Mouse (Mus musculus) embryonic facial prominence, embryonic 12.5 days (tissue): ENCODE results near the gene Mdh2. TPM values are rescaled to one million over a fixed set of nuclear protein-coding genes. Genes with fewer than 3 reads are reported as not detected.

Source experiments
- ATAC-seq: fragments of 200-750 bp; cut with Nextera tagmentation; 2 replicates; pipeline ENCODE4 v1.8.0; 2017; ENCODE audit not compliant: insufficient number of reproducible peaks, insufficient read depth, low FRiP score, low TSS enrichment
- H3K27ac ChIP-seq: fragments of 300-500 bp; sonication (generic); 2 replicates; pipeline ENCODE4 v1.5.1; 2016; ENCODE audit warnings: mild to moderate bottlenecking
- H3K27me3 ChIP-seq: fragments of 300-500 bp; sonication (generic); 2 replicates; pipeline ENCODE4 v1.6.1; 2016; ENCODE audit warnings: mild to moderate bottlenecking, moderate library complexity
- H3K36me3 ChIP-seq: fragments of 300-500 bp; sonication (generic); 2 replicates; pipeline ENCODE4 v1.6.1; 2016; ENCODE audit warnings: mild to moderate bottlenecking
- H3K4me1 ChIP-seq: fragments of 300-500 bp; sonication (generic); 2 replicates; pipeline ENCODE4 v1.6.1; 2016
- H3K4me2 ChIP-seq: fragments of 300-500 bp; sonication (generic); replicated peaks from 2 replicates; pipeline ENCODE4 v1.6.1; 2016; ENCODE audit warnings: mild to moderate bottlenecking, moderate library complexity
- H3K4me3 ChIP-seq: fragments of 300-500 bp; sonication (generic); 2 replicates; pipeline ENCODE4 v1.5.1; 2016; ENCODE audit warnings: mild to moderate bottlenecking
- H3K9ac ChIP-seq: fragments of 300-500 bp; sonication (generic); 2 replicates; pipeline ENCODE4 v1.6.1; 2016; ENCODE audit warnings: mild to moderate bottlenecking, moderate library complexity
- H3K9me3 ChIP-seq: fragments of 300-500 bp; sonication (generic); 2 replicates; pipeline ENCODE4 v1.6.1; 2016; ENCODE audit warnings: mild to moderate bottlenecking, moderate library complexity
- WGBS: fragments of 180-500 bp; shearing (Covaris S2); methylation state at CpG from one replicate; pipeline ENCODE4 v1.1.7; 2016; 5-methylcytosine and 5-hydroxymethylcytosine counted together
- polyA plus RNA-seq: library from polyadenylated mRNA; unstranded; fragments of >200 nt; fragmentation: Nextera tagmentation; extraction: Ambion mirVana; gene quantifications from 2 replicates; pipeline ENCODE4 v1.2.1, GENCODE M21; 2016

Mdh2 gene
- polyA plus RNA-seq: 487 and 498 TPM in 2 replicates

DNA sequence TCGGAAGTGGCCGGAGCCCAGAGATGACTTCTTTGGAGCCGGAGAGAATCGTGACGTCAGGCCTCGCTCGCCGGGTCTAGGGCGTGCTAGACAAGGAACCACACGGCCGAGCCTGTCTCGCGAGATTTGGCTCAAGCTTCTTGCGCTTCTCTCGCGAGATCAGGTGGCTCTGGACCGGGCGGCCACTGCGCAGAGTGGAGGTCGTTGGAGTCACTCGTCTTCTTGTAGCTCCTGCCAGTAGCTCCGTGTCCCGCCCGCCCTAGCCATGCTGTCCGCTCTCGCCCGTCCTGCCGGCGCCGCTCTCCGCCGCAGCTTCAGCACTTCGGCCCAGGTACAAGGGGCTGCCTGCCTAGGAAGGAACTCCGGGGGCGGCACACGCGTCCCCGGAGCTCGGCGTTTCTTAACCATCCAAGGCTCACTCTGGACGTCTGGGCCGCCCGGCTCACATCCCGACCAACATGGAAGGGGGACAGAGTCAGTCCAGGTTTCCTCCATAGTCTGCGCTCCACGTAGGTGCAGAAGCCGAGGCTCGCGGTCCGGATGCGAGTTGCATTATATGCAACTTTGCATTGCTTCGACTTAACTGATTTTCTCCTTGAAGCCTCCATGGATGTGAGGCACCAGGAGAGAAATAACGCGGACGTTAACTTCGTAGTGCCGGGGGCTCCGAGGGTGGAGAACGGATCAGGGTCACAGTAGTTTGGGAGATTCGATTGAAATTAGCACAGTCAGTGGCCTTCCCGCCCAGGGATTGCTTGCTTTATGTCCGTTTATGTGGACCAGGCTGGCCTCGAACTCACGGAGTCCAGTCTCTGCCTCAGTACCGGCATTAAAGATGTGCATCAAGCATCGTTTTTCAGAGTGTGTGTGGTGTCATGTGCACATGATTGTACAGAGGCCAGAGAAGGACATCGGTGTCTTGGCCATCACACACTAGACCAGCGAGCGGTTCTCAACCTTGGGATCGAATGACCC lies at the start of gene Mdh2:
TSS of gene Mdh2 (plus strand) at position 10 of the 975 bp plus-strand sequence.
- Histone ChIP-seq H3K4me1 (peaks cover 19% of the 10 kb centered on the region), H3K9me3 (no peaks in the 10 kb centered on the region), H3K27ac (peak within 1 kb of the TSS; percentile 94), H3K27me3 (no peaks in the 10 kb centered on the region), H3K4me2 (peak within 1 kb of the TSS; percentile 85), H3K4me3 (peak within 1 kb of the TSS; percentile 86), H3K36me3 (peaks cover 24% of the 10 kb centered on the region), H3K9ac (peak within 1 kb of the TSS; percentile 94)
- peak; percentile 96 for ATAC-seq
- 1% methylated on average over 70 of the region's 70 CpGs for WGBS

DNA sequence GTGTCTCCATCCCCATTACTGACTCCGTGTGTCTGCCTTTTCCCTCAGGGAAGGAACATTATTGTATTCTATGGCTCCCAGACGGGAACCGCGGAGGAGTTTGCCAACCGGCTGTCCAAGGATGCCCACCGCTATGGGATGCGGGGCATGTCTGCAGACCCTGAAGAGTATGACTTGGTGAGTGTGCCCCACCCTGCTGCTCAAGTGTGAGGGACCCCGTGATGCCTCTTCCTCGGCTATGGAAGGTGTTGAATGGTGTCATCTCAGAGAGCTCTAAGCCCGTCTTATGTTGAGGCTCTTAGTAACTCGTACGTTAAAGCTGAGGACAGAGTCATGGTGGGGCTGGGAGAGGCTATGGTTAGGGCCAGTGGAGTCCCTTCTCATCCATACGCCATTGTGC lies 48.9 kb upstream of the Mdh2 start:
- no peak for ATAC-seq
- peaks cover 32% of the 10 kb centered on the region for H3K4me1 ChIP-seq
- no peak overlapping the region for H3K4me2 ChIP-seq
- peaks cover 61% of the 10 kb centered on the region for H3K36me3 ChIP-seq
- no peaks in the 10 kb centered on the region for H3K27me3 ChIP-seq
- no peak overlapping the region for H3K27ac ChIP-seq
- no peak overlapping the region for H3K9ac ChIP-seq
- 92% methylated on average over 13 of the region's 13 CpGs for WGBS
- no peak overlapping the region for H3K4me3 ChIP-seq
- no peaks in the 10 kb centered on the region for H3K9me3 ChIP-seq

DNA sequence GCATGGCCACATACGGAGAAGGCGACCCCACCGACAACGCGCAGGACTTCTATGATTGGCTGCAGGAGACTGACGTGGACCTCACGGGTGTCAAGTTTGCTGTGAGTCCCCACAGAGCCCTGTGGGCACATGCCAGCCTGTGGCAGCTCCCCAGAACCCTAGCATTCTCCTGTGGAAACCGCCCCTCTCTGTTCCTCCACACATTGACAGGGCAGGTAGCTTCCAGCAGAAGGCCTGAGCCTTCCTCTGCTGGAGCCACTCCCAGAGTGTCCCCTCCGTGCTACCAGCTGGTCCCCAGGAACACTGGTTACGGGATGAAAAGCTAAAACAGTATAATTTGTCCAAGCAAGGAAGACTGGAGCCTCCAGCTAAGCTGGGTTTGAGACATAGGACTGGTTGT lies 48.0 kb upstream of the Mdh2 start:
- Histone ChIP-seq H3K4me1 (peaks cover 22% of the 10 kb centered on the region), H3K27me3 (no peaks in the 10 kb centered on the region), H3K27ac (no peak overlapping the region), H3K36me3 (peaks cover 70% of the 10 kb centered on the region), H3K9me3 (no peaks in the 10 kb centered on the region), H3K4me3 (no peak overlapping the region), H3K4me2 (no peak overlapping the region), H3K9ac (no peak overlapping the region)
- no peak for ATAC-seq
- WGBS: 93% methylated on average over 10 of the region's 10 CpGs

DNA sequence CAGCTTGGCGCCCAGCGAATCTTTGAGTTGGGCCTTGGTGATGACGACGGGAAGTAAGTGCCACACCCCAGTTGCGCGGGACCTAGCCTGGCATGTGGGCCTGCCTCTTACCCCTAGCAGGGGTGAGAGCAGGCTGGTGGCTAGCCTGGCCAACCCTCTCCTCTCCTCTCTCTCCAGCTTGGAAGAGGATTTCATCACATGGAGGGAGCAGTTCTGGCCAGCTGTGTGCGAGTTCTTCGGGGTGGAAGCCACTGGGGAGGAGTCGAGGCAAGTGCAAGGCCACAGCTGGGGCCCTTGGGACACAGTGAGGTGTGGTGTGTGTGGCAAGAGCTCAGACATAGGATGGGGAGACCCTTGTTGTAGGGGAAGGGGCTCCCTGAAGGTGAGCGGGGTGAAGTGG lies 47.4 kb upstream of the Mdh2 start:
- H3K27me3 ChIP-seq: no peaks in the 10 kb centered on the region
- H3K9me3 ChIP-seq: no peaks in the 10 kb centered on the region
- H3K4me3 ChIP-seq: no peak overlapping the region
- no peak overlapping the region for H3K27ac ChIP-seq
- H3K4me1 ChIP-seq: peaks cover 16% of the 10 kb centered on the region
- 93% methylated on average over 10 of the region's 10 CpGs for WGBS
- H3K4me2 ChIP-seq: no peak overlapping the region
- no peak for ATAC-seq
- peaks cover 76% of the 10 kb centered on the region for H3K36me3 ChIP-seq
- no peak overlapping the region for H3K9ac ChIP-seq

DNA sequence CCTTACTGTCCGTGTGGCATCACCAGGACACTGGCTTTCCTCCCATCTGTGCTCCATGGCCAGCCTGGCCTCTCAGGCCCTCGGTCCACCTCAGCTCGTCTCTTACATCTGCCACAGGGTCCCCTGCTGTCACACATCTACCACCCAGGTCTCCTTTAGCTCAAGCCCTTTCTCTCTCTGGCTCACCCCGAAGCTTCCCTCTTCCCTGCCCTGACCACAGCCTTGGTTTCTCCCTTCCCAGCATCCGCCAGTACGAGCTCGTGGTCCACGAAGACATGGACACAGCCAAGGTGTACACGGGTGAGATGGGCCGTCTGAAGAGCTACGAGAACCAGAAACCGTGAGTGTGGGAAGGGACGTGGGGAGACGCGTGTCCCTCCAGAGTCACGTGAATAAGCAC lies 47.0 kb upstream of the Mdh2 start:
- Histone ChIP-seq H3K27ac (no peak overlapping the region), H3K9me3 (no peaks in the 10 kb centered on the region), H3K4me3 (no peak overlapping the region), H3K4me1 (peaks cover 12% of the 10 kb centered on the region), H3K4me2 (no peak overlapping the region), H3K9ac (no peak overlapping the region), H3K36me3 (peaks cover 80% of the 10 kb centered on the region), H3K27me3 (no peaks in the 10 kb centered on the region)
- WGBS: 93% methylated on average over 16 of the region's 16 CpGs
- no peak for ATAC-seq

DNA sequence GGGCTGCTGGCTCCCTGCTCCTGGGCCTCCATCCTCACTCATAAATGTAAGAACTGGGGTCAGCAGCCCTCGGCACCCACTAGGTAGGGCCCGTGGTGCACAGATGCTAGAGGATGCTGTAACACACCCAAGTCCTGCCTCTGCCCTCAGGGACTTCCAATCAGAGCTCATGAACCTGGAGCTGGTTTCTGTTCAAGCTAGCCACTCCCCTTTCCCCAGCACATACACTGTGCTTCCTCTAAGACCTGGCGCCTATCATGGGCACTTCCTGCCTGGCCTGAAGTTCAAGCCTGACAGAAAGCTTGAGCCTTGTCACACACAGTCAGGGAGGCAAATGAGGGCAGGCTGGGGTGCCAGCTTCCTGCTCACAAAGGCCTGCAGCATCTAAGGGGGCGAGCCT lies 45.2 kb upstream of the Mdh2 start:
- no peak overlapping the region for H3K27ac ChIP-seq
- no peaks in the 10 kb centered on the region for H3K4me1 ChIP-seq
- H3K9ac ChIP-seq: no peak overlapping the region
- WGBS: 89% methylated on average over 4 of the region's 4 CpGs
- no peak for ATAC-seq
- H3K27me3 ChIP-seq: no peaks in the 10 kb centered on the region
- peaks cover 90% of the 10 kb centered on the region for H3K36me3 ChIP-seq
- H3K4me3 ChIP-seq: no peak overlapping the region
- no peaks in the 10 kb centered on the region for H3K9me3 ChIP-seq
- no peak overlapping the region for H3K4me2 ChIP-seq

DNA sequence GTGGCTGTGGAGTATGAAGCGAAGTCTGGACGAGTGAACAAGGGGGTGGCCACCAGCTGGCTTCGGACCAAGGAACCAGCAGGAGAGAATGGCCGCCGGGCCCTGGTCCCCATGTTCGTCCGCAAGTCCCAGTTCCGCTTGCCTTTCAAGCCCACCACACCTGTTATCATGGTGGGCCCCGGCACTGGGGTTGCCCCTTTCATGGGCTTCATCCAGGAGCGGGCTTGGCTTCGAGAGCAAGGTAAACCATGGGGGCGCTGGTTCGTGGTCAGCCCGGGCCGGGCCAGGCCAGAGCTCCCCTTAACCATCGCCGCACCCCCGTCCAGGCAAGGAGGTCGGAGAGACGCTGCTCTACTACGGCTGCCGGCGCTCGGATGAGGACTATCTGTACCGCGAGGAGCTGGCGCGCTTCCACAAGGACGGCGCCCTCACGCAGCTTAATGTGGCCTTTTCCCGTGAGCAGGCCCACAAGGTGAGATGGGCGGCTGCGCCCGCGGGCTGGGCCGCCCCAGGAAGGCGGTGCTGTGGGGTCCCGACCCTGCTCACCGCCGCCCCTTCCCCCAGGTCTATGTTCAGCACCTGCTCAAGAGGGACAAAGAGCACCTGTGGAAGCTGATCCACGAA lies 44.1 kb upstream of the Mdh2 start:
- no peak overlapping the region for H3K9ac ChIP-seq
- H3K27me3 ChIP-seq: no peaks in the 10 kb centered on the region
- WGBS: 94% methylated on average over 42 of the region's 42 CpGs
- H3K36me3 ChIP-seq: peaks cover 84% of the 10 kb centered on the region
- H3K4me1 ChIP-seq: no peaks in the 10 kb centered on the region
- no peak overlapping the region for H3K4me3 ChIP-seq
- no peaks in the 10 kb centered on the region for H3K9me3 ChIP-seq
- H3K27ac ChIP-seq: no peak overlapping the region
- ATAC-seq: no peak
- no peak overlapping the region for H3K4me2 ChIP-seq

DNA sequence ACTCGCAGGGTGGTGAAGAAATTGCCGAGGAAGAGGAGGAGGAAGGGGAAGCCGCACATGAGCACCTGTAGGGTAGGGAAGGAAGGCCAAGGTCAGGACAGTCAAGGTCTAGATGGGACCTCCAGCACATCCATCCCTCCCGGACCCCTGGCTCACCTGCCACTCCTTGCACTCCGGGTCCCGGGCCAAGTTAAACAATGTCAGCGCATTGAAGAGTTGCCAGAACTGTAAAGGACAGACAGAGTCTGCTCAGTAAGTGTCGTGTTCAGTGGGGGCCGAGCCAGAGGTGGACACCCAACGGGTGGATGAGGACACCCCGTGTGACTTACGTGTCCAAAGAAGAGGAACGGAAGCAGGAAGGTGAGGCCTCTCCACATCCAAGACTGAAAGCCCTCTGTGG lies 42.5 kb upstream of the Mdh2 start:
- Histone ChIP-seq H3K36me3 (peaks cover 75% of the 10 kb centered on the region), H3K9me3 (no peaks in the 10 kb centered on the region), H3K4me1 (no peaks in the 10 kb centered on the region), H3K27ac (no peak overlapping the region), H3K9ac (no peak overlapping the region), H3K27me3 (no peaks in the 10 kb centered on the region), H3K4me2 (no peak overlapping the region), H3K4me3 (no peak overlapping the region)
- no peak for ATAC-seq
- 96% methylated on average over 13 of the region's 13 CpGs for WGBS

DNA sequence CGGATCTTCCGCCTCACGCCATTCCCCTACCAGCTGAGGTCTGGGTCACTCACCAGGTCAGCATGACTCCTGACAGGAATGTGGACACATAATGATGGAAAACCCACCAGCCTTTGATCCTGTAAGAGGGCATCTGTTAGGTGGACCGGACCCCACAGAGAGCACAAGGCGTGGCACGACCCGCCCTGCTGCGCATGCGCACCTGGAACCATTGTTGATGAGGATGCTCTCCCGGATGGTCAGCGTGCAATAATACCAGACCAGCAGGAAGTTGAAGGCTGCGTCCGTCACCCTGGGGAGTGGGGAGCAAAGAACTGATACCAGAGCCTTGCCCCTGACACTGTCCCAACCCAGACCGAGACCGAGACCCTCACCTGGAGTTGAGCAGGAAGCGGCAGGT lies 41.7 kb upstream of the Mdh2 start:
- Histone ChIP-seq H3K36me3 (peaks cover 75% of the 10 kb centered on the region), H3K9me3 (no peaks in the 10 kb centered on the region), H3K4me3 (no peak overlapping the region), H3K27me3 (no peaks in the 10 kb centered on the region), H3K9ac (no peak overlapping the region), H3K27ac (no peak overlapping the region), H3K4me1 (no peaks in the 10 kb centered on the region), H3K4me2 (no peak overlapping the region)
- no peak for ATAC-seq
- WGBS: 92% methylated on average over 16 of the region's 16 CpGs

DNA sequence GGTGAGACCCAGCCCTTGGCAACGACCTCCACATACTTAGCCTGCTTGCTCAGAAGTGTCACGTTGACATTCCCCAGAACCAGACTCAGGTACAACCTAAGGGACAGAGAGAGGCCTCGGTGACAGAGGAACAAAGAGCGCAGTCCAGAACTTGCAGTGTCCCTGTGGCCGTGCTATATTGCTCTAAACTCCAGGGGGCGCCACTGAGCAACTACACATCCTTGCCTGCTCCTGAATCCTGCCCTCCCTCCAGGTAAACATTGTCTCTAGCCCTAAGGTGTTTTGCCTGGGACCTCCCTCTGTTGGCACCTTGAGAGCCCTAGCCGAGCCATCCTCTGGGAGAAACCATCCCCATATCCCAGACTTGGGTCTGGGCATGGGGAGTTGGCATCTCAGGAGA lies 41.1 kb upstream of the Mdh2 start:
- WGBS: 82% methylated on average over 7 of the region's 7 CpGs
- no peaks in the 10 kb centered on the region for H3K27me3 ChIP-seq
- no peak overlapping the region for H3K27ac ChIP-seq
- H3K9me3 ChIP-seq: no peaks in the 10 kb centered on the region
- H3K4me1 ChIP-seq: no peaks in the 10 kb centered on the region
- peaks cover 72% of the 10 kb centered on the region for H3K36me3 ChIP-seq
- H3K9ac ChIP-seq: no peak overlapping the region
- no peak overlapping the region for H3K4me3 ChIP-seq
- no peak for ATAC-seq
- H3K4me2 ChIP-seq: no peak overlapping the region

DNA sequence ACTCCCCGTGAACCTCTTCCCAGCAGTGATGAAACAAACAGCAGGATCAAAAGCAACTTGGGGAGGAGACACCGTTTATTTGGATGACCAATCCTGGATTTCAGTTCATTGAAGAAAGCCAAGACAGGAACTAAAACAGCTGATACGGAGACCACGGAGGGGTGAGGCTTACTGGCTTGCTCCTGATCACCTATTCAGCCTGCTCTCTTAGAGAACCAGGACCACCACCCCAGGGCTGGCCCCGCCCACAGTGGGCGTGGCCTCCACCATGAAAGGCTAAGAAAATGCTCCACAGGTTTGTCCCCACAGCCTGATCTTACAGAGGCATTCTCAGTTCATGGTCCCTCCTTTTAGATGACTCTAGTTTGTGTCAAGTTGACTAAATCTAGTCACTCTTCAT lies 40.0 kb upstream of the Mdh2 start:
- Histone ChIP-seq H3K9me3 (no peaks in the 10 kb centered on the region), H3K27me3 (no peaks in the 10 kb centered on the region), H3K9ac (no peak overlapping the region), H3K4me3 (no peak overlapping the region), H3K4me2 (no peak overlapping the region), H3K36me3 (peaks cover 61% of the 10 kb centered on the region), H3K4me1 (peaks cover 10% of the 10 kb centered on the region; the same call in 1 of the 2 replicates), H3K27ac (no peak overlapping the region)
- no peak for ATAC-seq
- WGBS: 32% methylated on average over 6 of the region's 6 CpGs

DNA sequence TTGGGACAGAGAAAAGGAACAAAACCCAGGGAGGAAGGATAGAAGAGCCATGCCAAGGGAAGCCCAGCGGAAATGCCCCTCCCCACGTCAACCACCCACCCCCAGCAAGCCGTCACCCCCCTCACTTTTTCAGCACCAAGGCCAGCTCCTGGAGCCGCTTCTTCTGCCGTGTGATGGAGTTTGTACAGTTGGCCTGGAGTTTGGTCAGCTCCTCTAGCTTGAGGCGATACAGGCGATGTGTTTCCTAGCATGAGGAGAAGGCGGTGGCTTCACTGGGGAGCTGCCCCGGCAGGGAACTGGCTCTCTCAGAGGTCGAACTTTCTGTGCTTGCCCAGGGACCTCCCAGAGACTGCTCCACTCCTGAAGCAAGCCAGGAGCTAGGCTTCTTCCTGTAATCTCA lies 36.1 kb upstream of the Mdh2 start:
- WGBS: 53% methylated on average over 10 of the region's 10 CpGs
- no peak overlapping the region for H3K4me3 ChIP-seq
- H3K4me1 ChIP-seq: peaks cover 22% of the 10 kb centered on the region
- H3K27me3 ChIP-seq: no peaks in the 10 kb centered on the region
- H3K27ac ChIP-seq: no peak overlapping the region
- no peak for ATAC-seq
- peaks cover 22% of the 10 kb centered on the region for H3K36me3 ChIP-seq
- no peak overlapping the region for H3K4me2 ChIP-seq
- H3K9me3 ChIP-seq: no peaks in the 10 kb centered on the region
- H3K9ac ChIP-seq: no peak overlapping the region
